Mouse (Mus musculus) CH12.LX (cell line): ENCODE measurements around the gene Apol9a. TPM values are rescaled to one million over a fixed set of nuclear protein-coding genes. Genes with fewer than 3 reads are reported as not detected.

Experiments used
- polyA plus RNA-seq: library from polyadenylated mRNA; unstranded; fragments of >175 nt; gene quantifications from 2 replicates; pipeline ENCODE4 v1.2.1, GENCODE M21; 2012; ENCODE audit warnings: low read depth; ENCODE audit not compliant: insufficient read length
- total RNA-seq, 2 experiments: library from RNA; depleted of rRNA; stranded (reverse); fragments of 300-350 nt in 1 of 2; fragments of >200 nt in 1 of 2; gene quantifications; 2 replicates each; pipeline ENCODE4 v1.2.3; 2012 to 2014

The Apol9a gene
- total and polyA plus RNA-seq, 3 experiments = not detected

Other genes starting within 250 kb of the Apol9a start
- 0.59 and 0.89 TPM in 2 replicates for gene Rbfox2, start 104.1 kb downstream of the Apol9a start, total RNA-seq (2012; rRNA removed)
- not detected in 2 replicates for gene Rbfox2, start 104.1 kb downstream of the Apol9a start, total RNA-seq (2014; rRNA removed)
- gene Rbfox2, start 104.1 kb downstream of the Apol9a start, polyA plus RNA-seq = not detected in 2 replicates
- gene Apol7a, start 12.0 kb downstream of the Apol9a start, total RNA-seq (2012; rRNA removed) = not detected in 2 replicates
- not detected in 2 replicates for gene Apol7a, start 12.0 kb downstream of the Apol9a start, total RNA-seq (2014; rRNA removed)
- not detected in 2 replicates for gene Apol7a, start 12.0 kb downstream of the Apol9a start, polyA plus RNA-seq
- not detected in 2 replicates for gene Apol7b, start 36.4 kb upstream of the Apol9a start, total RNA-seq (2012; rRNA removed)
- gene Apol7b, start 36.4 kb upstream of the Apol9a start, total RNA-seq (2014; rRNA removed) = not detected in 2 replicates
- gene Apol7b, start 36.4 kb upstream of the Apol9a start, polyA plus RNA-seq = not detected in 2 replicates
- gene Apol10a, start 65.9 kb upstream of the Apol9a start, total RNA-seq (2012; rRNA removed) = not detected in 2 replicates
- not detected in 2 replicates for gene Apol10a, start 65.9 kb upstream of the Apol9a start, total RNA-seq (2014; rRNA removed)
- gene Apol10a, start 65.9 kb upstream of the Apol9a start, polyA plus RNA-seq = not detected in 2 replicates
- not detected in 2 replicates for gene Apol11a, start 97.1 kb upstream of the Apol9a start, total RNA-seq (2012; rRNA removed)
- not detected in 2 replicates for gene Apol11a, start 97.1 kb upstream of the Apol9a start, total RNA-seq (2014; rRNA removed)
- gene Apol11a, start 97.1 kb upstream of the Apol9a start, polyA plus RNA-seq = not detected in 2 replicates
- not detected in 2 replicates for gene Apol7c, start 122.2 kb upstream of the Apol9a start, total RNA-seq (2012; rRNA removed)
- not detected in 2 replicates for gene Apol7c, start 122.2 kb upstream of the Apol9a start, total RNA-seq (2014; rRNA removed)
- 0.17 and 0.37 TPM in 2 replicates for gene Apol7c, start 122.2 kb upstream of the Apol9a start, polyA plus RNA-seq
- gene 1700025B11Rik, start 150.8 kb upstream of the Apol9a start, total RNA-seq (2012; rRNA removed) = not detected in 2 replicates
- not detected in 2 replicates for gene 1700025B11Rik, start 150.8 kb upstream of the Apol9a start, total RNA-seq (2014; rRNA removed)
- gene 1700025B11Rik, start 150.8 kb upstream of the Apol9a start, polyA plus RNA-seq = not detected in 2 replicates
- gene Apol10b, start 185.0 kb upstream of the Apol9a start, total RNA-seq (2012; rRNA removed) = 2.3 and 2.9 TPM in 2 replicates
- 4.9 and 5.2 TPM in 2 replicates for gene Apol10b, start 185.0 kb upstream of the Apol9a start, total RNA-seq (2014; rRNA removed)
- gene Apol10b, start 185.0 kb upstream of the Apol9a start, polyA plus RNA-seq = 3.6 and 4.3 TPM in 2 replicates
- not detected in 2 replicates for gene Gm36245, start 188.1 kb upstream of the Apol9a start, total RNA-seq (2012; rRNA removed)
- gene Gm36245, start 188.1 kb upstream of the Apol9a start, total RNA-seq (2014; rRNA removed) = not detected in 2 replicates
- not detected in 2 replicates for gene Gm36245, start 188.1 kb upstream of the Apol9a start, polyA plus RNA-seq
- 0.04 and 0.08 TPM in 2 replicates for gene Apol11b, start 232.2 kb upstream of the Apol9a start, total RNA-seq (2012; rRNA removed)
- 0.26 TPM in 1 of 2 replicates, not detected in the other for gene Apol11b, start 232.2 kb upstream of the Apol9a start, total RNA-seq (2014; rRNA removed)
- gene Apol11b, start 232.2 kb upstream of the Apol9a start, polyA plus RNA-seq = 0.19 TPM in 1 of 2 replicates, not detected in the other